Mouse (Mus musculus): Measurements from ENCODE around the gene Bdkrb1. TPM values are rescaled to one million over a fixed set of nuclear protein-coding genes. Genes with fewer than 3 reads are reported as not detected.
A peak's percentile ranks its signal among the peaks of the same experiment; 100 is the strongest.

Bdkrb1 gene
- polyA plus RNA-seq, 1 experiment from 2014 or later, result 0.39 TPM

- ATAC-seq (ENCODE audit: low read depth), result no peak
- Histone ChIP-seq H3K9ac (replicated peaks; ENCODE audit: low read depth, low read length) (no peak overlapping the region; the same call in 1 of the 2 replicates), H3K27ac (ENCODE audit: low read depth, low read length) (no peak overlapping the region), H3K4me1 (ENCODE audit: control insufficient read depth, insufficient read depth, low read length) (peaks cover 12% of the 10 kb centered on the region; the same call in 1 of the 2 replicates), H3K27me3 (ENCODE audit: control insufficient read depth, insufficient read depth, low read length) (peaks cover 4% of the 10 kb centered on the region; the same call in 1 of the 2 replicates), H3K4me2 (ENCODE audit: low read depth, low read length) (peak overlapping the region; percentile 56), H3K4me3 (ENCODE audit: low read depth, low read length) (peak overlapping the region; percentile 18), H3K9me3 (ENCODE audit: control insufficient read depth, low read length) (no peaks in the 10 kb centered on the region), H3K36me3 (ENCODE audit: control insufficient read depth, insufficient read depth, low read length) (no peaks in the 10 kb centered on the region)
- WGBS, result 7% methylated on average over 25 of the region's 25 CpGs
Measured at GRCm38 (mm10) chr12:105563726-105564275, 39.1 kb upstream of the Bdkrb1 start.

GRCm38 (mm10) chr12:105565221-105565620 is 37.7 kb upstream of the Bdkrb1 start:
- Histone ChIP-seq H3K9ac (replicated peaks; ENCODE audit: low read depth, low read length) (no peak overlapping the region), H3K36me3 (ENCODE audit: control insufficient read depth, insufficient read depth, low read length) (no peaks in the 10 kb centered on the region), H3K9me3 (ENCODE audit: control insufficient read depth, low read length) (no peaks in the 10 kb centered on the region), H3K27ac (ENCODE audit: low read depth, low read length) (no peak overlapping the region), H3K4me2 (ENCODE audit: low read depth, low read length) (no peak overlapping the region), H3K27me3 (ENCODE audit: control insufficient read depth, insufficient read depth, low read length) (peaks cover 4% of the 10 kb centered on the region; the same call in 1 of the 2 replicates), H3K4me3 (ENCODE audit: low read depth, low read length) (no peak overlapping the region), H3K4me1 (ENCODE audit: control insufficient read depth, insufficient read depth, low read length) (peaks cover 12% of the 10 kb centered on the region; the same call in 1 of the 2 replicates)
- 85% methylated on average over 5 of the region's 5 CpGs for WGBS
- no peak for ATAC-seq (ENCODE audit: low read depth)

- Histone ChIP-seq H3K4me2 (ENCODE audit: low read depth, low read length) (no peak overlapping the region), H3K27me3 (ENCODE audit: control insufficient read depth, insufficient read depth, low read length) (no peaks in the 10 kb centered on the region), H3K9me3 (ENCODE audit: control insufficient read depth, low read length) (no peaks in the 10 kb centered on the region), H3K9ac (replicated peaks; ENCODE audit: low read depth, low read length) (no peak overlapping the region), H3K36me3 (ENCODE audit: control insufficient read depth, insufficient read depth, low read length) (no peaks in the 10 kb centered on the region), H3K27ac (ENCODE audit: low read depth, low read length) (no peak overlapping the region), H3K4me1 (ENCODE audit: control insufficient read depth, insufficient read depth, low read length) (no peaks in the 10 kb centered on the region), H3K4me3 (ENCODE audit: low read depth, low read length) (no peak overlapping the region)
- no peak for ATAC-seq (ENCODE audit: low read depth)
- WGBS, result 73% methylated on average over 3 of the region's 3 CpGs
Measured at GRCm38 (mm10) chr12:105571867-105572266, 31.0 kb upstream of the Bdkrb1 start.

- 83% methylated on average over 2 of the region's 2 CpGs for WGBS
- Histone ChIP-seq H3K9ac (replicated peaks; ENCODE audit: low read depth, low read length) (no peak overlapping the region), H3K27me3 (ENCODE audit: control insufficient read depth, insufficient read depth, low read length) (no peaks in the 10 kb centered on the region), H3K4me1 (ENCODE audit: control insufficient read depth, insufficient read depth, low read length) (no peaks in the 10 kb centered on the region), H3K27ac (ENCODE audit: low read depth, low read length) (no peak overlapping the region), H3K4me3 (ENCODE audit: low read depth, low read length) (no peak overlapping the region), H3K36me3 (ENCODE audit: control insufficient read depth, insufficient read depth, low read length) (no peaks in the 10 kb centered on the region), H3K9me3 (ENCODE audit: control insufficient read depth, low read length) (no peaks in the 10 kb centered on the region), H3K4me2 (ENCODE audit: low read depth, low read length) (no peak overlapping the region)
- no peak for ATAC-seq (ENCODE audit: low read depth)
Measured at GRCm38 (mm10) chr12:105572622-105573021, 30.3 kb upstream of the Bdkrb1 start.

- WGBS, result 94% methylated on average over 4 of the region's 4 CpGs
- Histone ChIP-seq H3K9ac (replicated peaks; ENCODE audit: low read depth, low read length) (no peak overlapping the region), H3K4me1 (ENCODE audit: control insufficient read depth, insufficient read depth, low read length) (no peaks in the 10 kb centered on the region), H3K4me3 (ENCODE audit: low read depth, low read length) (no peak overlapping the region), H3K9me3 (ENCODE audit: control insufficient read depth, low read length) (no peaks in the 10 kb centered on the region), H3K36me3 (ENCODE audit: control insufficient read depth, insufficient read depth, low read length) (no peaks in the 10 kb centered on the region), H3K27me3 (ENCODE audit: control insufficient read depth, insufficient read depth, low read length) (no peaks in the 10 kb centered on the region), H3K4me2 (ENCODE audit: low read depth, low read length) (no peak overlapping the region), H3K27ac (ENCODE audit: low read depth, low read length) (no peak overlapping the region)
- ATAC-seq (ENCODE audit: low read depth), result no peak
Measured at GRCm38 (mm10) chr12:105574356-105574755, 28.5 kb upstream of the Bdkrb1 start.

- no peaks in the 10 kb centered on the region for H3K36me3 ChIP-seq (ENCODE audit: control insufficient read depth, insufficient read depth, low read length)
- WGBS, result 86% methylated on average over 17 of the region's 17 CpGs
- H3K4me1 ChIP-seq (ENCODE audit: control insufficient read depth, insufficient read depth, low read length), result 0 out of 2 replicates have a peak, but pooled peaks cover 3% of the 10 kb centered on the region
- no peaks in the 10 kb centered on the region for H3K27me3 ChIP-seq (ENCODE audit: control insufficient read depth, insufficient read depth, low read length)
- H3K9me3 ChIP-seq (ENCODE audit: control insufficient read depth, low read length), result no peaks in the 10 kb centered on the region
- no peak for ATAC-seq (ENCODE audit: low read depth)
- no peak overlapping the region for H3K4me2 ChIP-seq (ENCODE audit: low read depth, low read length)
- no peak overlapping the region for H3K4me3 ChIP-seq (ENCODE audit: low read depth, low read length)
- no peak overlapping the region for H3K27ac ChIP-seq (ENCODE audit: low read depth, low read length)
- H3K9ac ChIP-seq (replicated peaks; ENCODE audit: low read depth, low read length), result no peak overlapping the region
Measured at GRCm38 (mm10) chr12:105580490-105580889, 22.4 kb upstream of the Bdkrb1 start.

- no peaks in the 10 kb centered on the region for H3K9me3 ChIP-seq (ENCODE audit: control insufficient read depth, low read length)
- no peak overlapping the region for H3K4me2 ChIP-seq (ENCODE audit: low read depth, low read length)
- H3K4me3 ChIP-seq (ENCODE audit: low read depth, low read length), result no peak overlapping the region
- H3K9ac ChIP-seq (replicated peaks; ENCODE audit: low read depth, low read length), result no peak overlapping the region
- H3K27me3 ChIP-seq (ENCODE audit: control insufficient read depth, insufficient read depth, low read length), result no peaks in the 10 kb centered on the region
- 0 out of 2 replicates have a peak, but pooled peaks cover 3% of the 10 kb centered on the region for H3K4me1 ChIP-seq (ENCODE audit: control insufficient read depth, insufficient read depth, low read length)
- ATAC-seq (ENCODE audit: low read depth), result no peak
- no peaks in the 10 kb centered on the region for H3K36me3 ChIP-seq (ENCODE audit: control insufficient read depth, insufficient read depth, low read length)
- no peak overlapping the region for H3K27ac ChIP-seq (ENCODE audit: low read depth, low read length)
- 57% methylated on average over 9 of the region's 9 CpGs for WGBS
Measured at GRCm38 (mm10) chr12:105582486-105582885, 20.4 kb upstream of the Bdkrb1 start.

GRCm38 (mm10) chr12:105583484-105583883 is 19.4 kb upstream of the Bdkrb1 start:
- no peak for ATAC-seq (ENCODE audit: low read depth)
- no peak overlapping the region for H3K27ac ChIP-seq (ENCODE audit: low read depth, low read length)
- 11% methylated on average over 2 of the region's 2 CpGs for WGBS
- 0 out of 2 replicates have a peak, but pooled peaks cover 3% of the 10 kb centered on the region for H3K4me1 ChIP-seq (ENCODE audit: control insufficient read depth, insufficient read depth, low read length)
- H3K9ac ChIP-seq (replicated peaks; ENCODE audit: low read depth, low read length), result no peak overlapping the region
- no peaks in the 10 kb centered on the region for H3K9me3 ChIP-seq (ENCODE audit: control insufficient read depth, low read length)
- H3K27me3 ChIP-seq (ENCODE audit: control insufficient read depth, insufficient read depth, low read length), result no peaks in the 10 kb centered on the region
- no peak overlapping the region for H3K4me3 ChIP-seq (ENCODE audit: low read depth, low read length)
- no peak overlapping the region for H3K4me2 ChIP-seq (ENCODE audit: low read depth, low read length)
- no peaks in the 10 kb centered on the region for H3K36me3 ChIP-seq (ENCODE audit: control insufficient read depth, insufficient read depth, low read length)

- Histone ChIP-seq H3K4me3 (ENCODE audit: low read depth, low read length) (no peak overlapping the region), H3K9ac (replicated peaks; ENCODE audit: low read depth, low read length) (no peak overlapping the region), H3K36me3 (ENCODE audit: control insufficient read depth, insufficient read depth, low read length) (no peaks in the 10 kb centered on the region), H3K9me3 (ENCODE audit: control insufficient read depth, low read length) (no peaks in the 10 kb centered on the region), H3K4me1 (ENCODE audit: control insufficient read depth, insufficient read depth, low read length) (0 out of 2 replicates have a peak, but pooled peaks cover 3% of the 10 kb centered on the region), H3K27me3 (ENCODE audit: control insufficient read depth, insufficient read depth, low read length) (no peaks in the 10 kb centered on the region), H3K4me2 (ENCODE audit: low read depth, low read length) (no peak overlapping the region), H3K27ac (ENCODE audit: low read depth, low read length) (no peak overlapping the region)
- WGBS, result 21% methylated on average over 12 of the region's 12 CpGs
- peak; percentile 57; the same call in 1 of the 2 replicates for ATAC-seq (ENCODE audit: low read depth)
Measured at GRCm38 (mm10) chr12:105584851-105585250, 18.0 kb upstream of the Bdkrb1 start.
